Mouse (Mus musculus) 3134 (cell line): Measurements from ENCODE around the gene Poc5.

Source experiments
- DNase-seq: peaks from one replicate; pipeline ENCODE4 v3.0.0-alpha.2; 2011; ENCODE audit warnings: low spot score; ENCODE audit not compliant: insufficient read length; ENCODE audit errors: extremely low read depth

Gene Poc5

GRCm38 (mm10) chr13:96428531-96428930 is 40.4 kb downstream of the Poc5 start:
- DNase-seq = no peak

- DNase-seq = peak; percentile 24
Observed at GRCm38 (mm10) chr13:96431595-96432156, 43.6 kb downstream of the Poc5 start.

DNA sequence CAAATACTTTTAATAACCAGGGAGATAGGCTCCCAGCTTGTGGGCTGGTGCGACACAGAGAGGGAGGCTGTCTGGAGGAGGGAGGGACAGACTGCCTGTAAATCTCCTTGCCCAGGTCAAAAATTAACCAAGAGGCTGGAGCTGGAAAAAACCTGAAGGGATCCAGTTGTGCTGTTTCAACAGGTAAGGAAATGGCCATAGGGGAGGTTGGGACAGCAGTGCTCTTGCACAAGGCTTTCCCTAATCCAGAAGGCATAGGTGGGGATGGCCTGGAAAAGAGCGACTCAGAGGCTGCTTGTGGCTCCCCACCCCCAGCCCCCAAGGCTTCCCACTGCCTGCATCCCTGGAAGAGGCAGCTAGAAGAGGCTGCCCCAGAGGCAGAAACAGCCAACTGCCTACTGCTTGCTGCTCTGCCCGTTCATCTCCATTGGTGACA is 44.3 kb downstream of the Poc5 start:
- DNase-seq = no peak

GRCm38 (mm10) chr13:96433041-96433440 is 44.9 kb downstream of the Poc5 start:
- no peak for DNase-seq

DNA sequence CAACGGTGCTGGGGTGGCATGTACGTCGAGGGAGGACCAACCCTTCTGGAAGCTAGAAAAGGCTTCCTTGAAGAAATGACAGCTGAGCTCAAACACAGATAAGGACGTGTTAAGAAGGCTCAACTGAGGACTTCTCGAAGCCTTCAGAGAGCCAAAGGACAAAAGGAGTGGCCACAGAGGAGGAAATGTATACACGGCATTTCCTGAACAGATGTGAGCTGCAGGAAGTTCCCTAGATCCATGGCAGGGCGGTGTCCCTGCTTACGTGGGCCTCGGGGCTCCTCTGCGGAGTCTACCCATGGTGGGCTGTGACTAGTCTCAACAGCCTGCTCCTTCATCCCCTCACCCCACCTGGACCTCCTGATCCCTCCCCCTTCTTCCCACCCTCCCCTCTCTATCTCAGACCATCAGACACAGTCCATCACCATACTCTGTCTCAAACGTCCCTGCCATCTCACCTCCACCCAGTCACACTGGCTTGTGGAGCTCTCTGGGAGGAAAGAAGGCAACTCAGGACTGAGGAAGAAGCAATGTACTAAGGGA is 45.6 kb downstream of the Poc5 start:
- DNase-seq = no peak

DNA sequence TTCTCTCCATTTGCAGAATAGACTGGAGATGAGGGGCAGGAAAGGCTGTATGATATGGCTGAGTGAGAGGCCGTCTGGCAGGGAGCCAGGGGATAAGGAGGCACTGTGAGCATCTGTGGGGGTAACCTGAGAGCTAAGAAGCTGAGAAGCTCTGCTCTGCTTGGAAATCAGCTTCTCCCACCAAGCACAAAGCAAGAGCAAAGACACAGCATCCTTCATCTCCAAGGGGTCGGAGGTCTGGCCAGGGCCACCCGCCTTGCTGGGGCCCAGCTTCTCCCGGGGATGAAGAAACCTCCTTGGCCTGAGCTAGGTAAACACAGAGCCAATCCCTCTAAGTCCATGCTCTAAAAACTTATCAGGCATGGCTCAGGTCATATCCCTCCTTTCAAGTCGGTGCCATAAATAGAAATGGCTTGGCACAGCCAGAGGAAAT is 46.8 kb downstream of the Poc5 start:
- no peak for DNase-seq

- DNase-seq = no peak
Observed at GRCm38 (mm10) chr13:96435793-96436192, 47.7 kb downstream of the Poc5 start.

- no peak for DNase-seq
Observed at GRCm38 (mm10) chr13:96436921-96437320, 48.8 kb downstream of the Poc5 start.

GRCm38 (mm10) chr13:96440436-96440835 is 52.3 kb downstream of the Poc5 start:
- DNase-seq = no peak

- no peak for DNase-seq
Observed at GRCm38 (mm10) chr13:96450205-96450856, 62.2 kb downstream of the Poc5 start.

DNA sequence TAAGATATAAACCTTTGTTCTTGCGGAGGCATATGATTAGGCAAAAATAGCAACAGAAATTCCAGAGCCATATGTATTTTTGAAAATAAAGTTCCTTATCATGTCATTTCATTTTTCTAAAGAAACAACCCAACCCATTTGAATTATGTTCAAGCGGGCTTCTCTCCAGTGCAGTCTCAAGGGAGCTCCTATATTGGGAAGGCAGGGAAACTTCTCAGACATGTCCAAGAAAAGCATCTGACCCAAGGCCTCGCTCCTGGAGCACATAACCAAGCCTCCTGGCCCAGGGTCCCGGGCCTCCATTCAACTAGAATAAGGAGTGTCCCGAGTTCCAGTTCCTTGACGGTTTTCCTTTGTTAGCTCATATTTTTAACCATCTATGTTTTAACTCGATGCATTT is 62.8 kb downstream of the Poc5 start:
- DNase-seq = no peak

DNA sequence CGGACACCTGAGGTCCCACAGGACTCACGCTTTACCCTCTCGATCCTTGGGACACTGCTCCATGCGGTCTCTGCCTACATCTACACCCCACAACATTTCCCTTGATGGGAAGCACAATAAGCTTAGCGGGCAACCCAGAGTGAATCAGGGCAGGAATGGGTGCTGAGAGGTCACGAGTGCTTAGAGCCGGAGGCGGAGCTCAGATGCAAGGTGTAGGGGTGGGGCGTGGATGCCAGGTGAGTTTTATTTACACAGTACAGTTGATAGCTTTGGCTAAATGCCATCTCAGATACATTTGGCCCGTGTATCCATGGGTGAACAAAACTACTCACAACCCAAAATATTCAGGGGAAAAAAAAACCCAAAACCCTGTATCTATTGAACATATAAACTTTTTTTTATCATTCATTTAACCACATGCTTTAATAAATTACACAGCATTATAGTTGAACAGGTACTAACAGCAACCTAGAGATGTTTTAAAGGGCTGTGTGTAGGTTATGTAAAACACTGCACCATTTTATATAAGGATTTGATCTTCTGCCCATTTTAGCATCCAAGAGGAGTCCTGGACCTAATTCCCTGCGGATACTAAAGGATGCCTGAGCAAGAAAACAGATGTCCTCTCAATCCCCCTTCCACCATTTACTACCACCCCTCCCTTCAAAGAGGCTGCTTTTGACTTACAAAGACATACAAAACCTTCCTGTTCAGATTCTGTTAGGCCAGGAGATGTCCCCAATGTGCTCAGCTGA is 63.5 kb downstream of the Poc5 start:
- DNase-seq = no peak

DNA sequence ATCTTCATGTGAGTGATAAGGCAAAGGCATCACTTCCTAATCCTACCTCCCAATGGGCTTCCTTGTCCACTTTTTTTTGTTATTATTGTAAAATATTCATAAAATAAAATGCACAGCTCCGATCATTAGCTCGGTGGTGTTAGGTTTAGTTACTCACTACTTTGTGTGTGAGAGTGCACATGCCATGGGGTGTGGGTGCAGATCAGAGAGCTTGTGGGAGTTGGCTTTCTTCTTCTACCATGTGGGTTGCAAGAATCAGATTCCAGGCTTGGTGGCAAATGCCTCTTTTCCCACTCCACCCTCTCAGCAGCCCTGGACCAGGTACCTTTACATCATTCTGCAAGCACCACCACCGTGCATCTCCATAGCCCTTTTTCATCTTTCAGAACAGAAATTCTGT is 64.5 kb downstream of the Poc5 start:
- no peak for DNase-seq

DNA sequence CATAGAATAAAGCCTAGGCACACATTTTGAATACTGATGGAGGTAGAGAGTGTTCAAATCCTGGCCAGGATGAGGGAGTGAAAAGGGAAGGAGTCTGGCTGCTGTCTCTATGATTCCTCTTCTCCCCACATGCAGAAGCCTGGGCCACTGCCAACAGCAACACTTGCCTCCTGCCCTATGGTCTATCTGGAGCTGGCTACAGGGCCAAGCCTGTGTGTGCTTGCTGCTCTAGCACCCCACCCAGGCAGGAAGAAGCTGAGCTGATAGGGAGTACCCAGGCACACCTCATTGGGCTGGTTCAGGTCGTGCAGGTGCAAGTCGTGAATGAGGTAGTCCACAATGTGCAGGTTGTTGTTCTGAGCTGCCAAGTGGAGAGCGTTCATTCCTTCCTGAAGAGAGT is 66.2 kb downstream of the Poc5 start:
- no peak for DNase-seq

DNA sequence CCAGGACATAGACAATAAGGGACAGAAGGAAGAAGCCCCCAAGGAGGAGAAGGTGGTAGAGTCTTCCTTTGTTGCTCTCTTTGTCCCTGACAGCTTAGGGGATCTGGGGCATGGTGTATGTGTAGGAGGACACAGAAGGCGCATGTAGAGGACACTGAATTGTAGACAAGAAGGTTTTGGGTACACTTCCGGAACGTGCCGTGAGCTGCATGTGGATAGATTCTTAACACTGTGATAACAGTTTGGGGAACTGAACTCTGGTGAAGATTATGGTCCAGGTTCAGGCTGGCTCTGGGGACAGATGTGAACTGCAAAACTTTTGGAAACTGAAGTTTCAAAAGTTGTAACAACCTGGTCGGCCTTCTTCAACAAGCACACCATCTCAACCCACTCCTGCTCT is 69.5 kb downstream of the Poc5 start:
- DNase-seq = no peak

DNA sequence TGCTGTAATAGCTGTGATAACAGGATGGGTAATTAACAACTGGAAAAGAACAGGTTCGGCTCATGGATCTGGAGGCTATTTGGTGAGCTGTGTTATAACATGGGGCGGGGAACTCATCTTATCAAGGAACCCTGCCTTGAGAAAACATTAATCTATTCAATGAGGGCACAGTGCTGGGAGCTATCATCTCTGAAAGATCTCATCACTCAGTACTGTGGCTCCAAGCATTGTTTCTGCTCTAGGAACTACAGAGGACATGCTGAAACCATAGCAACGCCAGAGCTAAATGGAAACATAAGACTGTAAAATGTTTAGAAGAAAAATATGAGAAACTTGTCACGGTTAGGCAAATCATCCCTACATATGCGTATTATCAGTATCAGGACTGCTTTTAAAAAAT is 69.9 kb downstream of the Poc5 start:
- DNase-seq = no peak

- DNase-seq = no peak
Observed at GRCm38 (mm10) chr13:96458606-96459005, 70.5 kb downstream of the Poc5 start.

DNA sequence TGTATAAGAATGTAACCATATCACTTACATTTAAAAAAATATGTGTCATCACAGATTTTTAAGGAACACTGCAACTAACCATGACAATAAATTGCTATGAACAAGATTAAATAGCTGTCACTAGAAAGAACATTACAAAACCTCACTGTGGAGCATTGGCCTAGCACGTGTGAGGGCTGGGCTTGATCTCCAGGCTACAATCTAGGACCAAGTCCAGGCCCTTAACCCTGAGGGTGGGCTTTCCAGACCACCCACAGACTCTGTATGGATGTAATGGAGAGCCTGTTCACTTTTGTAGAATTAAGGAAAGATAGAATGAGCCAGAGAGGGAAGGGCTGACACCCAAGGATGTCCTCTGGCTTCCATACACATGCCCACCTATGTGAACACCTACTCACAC is 74.5 kb downstream of the Poc5 start:
- no peak for DNase-seq

DNA sequence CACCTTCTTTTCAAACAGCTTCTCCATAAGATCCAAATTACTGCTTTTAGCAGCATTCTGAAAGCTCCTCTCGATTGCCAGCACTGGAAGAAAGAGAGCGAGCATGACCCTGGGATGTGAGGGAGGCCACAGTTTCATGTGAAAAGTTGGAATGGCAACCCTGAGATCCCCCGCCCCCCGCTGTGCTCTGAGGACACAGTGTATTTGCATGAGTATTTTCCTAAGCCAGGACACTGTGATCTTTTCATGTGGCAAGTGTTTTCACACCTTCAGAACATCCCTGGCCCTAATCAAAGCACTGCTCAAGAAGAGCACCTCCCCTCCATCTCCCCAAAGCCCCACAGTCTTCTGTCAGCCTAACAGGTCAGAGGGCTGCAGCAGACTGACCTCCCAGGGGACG is 77.2 kb downstream of the Poc5 start:
- DNase-seq = no peak
